ENCODE assay signal across 12 mouse cellular contexts in the genomic region with DNA sequence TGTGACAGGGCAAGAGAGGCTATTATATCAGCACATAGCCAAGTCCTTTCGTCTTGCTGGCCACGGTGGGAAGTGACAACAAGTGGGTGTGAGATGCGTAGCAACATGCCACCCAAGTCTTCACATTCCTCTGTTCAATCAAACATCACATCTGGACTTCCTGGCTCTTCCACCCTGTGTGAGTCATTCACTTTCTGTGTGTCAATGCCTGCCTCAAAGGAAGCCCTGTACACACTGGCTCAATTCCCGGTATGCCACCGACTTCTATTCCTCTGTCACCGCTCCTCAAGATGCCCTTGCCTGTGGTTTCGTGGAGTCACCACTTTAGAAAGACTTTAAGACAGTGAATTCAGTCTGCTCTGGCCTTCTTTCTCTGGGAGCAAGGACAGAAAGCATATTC.
DNase-seq lines count a peak whose midpoint lies in the region; ATAC-seq lines count a peak whose summit lies in the region.
"Had no signal": no experiment of that assay in that cellular context is flagged by ENCODE, and none has a peak within 500 bp of the region (broad histone marks: within the 10 kb centered on the region; RNA-seq: fewer than 3 reads in every experiment).

No protein-coding gene starts in this region.

- peak; percentile 50; the same call in 1 of the 2 replicates for ATAC-seq in frontal cortex, adult (ENCODE audit: low TSS enrichment)
- ATAC-seq: activated CD4-positive, CD25-positive, alpha-beta regulatory T cell, adult 4 months had no signal

- DNase-seq in frontal cortex, postnatal 25 days (ENCODE audit: low spot score in 2 of 2), result no peak
- peak; percentile 8 to 17 for DNase-seq in left cerebral cortex, adult 18-20 months (ENCODE audit: low spot score in 2 of 2)
- DNase-seq in left cerebral cortex, adult 11 months (ENCODE audit: low spot score), result no peak
- DNase-seq in 416B (ENCODE audit: low read depth), result peak; percentile 89
- DNase-seq in adrenal gland, postnatal 25 days, result peak; percentile 33
- no peak for DNase-seq in ovary, adult 18-20 months (ENCODE audit: low spot score)
- DNase-seq in natural killer cell, adult 2 months (ENCODE audit: low spot score in 2 of 2), result no peak
- DNase-seq: cerebellum, postnatal 14 days; kidney, postnatal 10 days; thymus, postnatal 25 days had no signal

Comparison
In these comparisons a context has a peak if more than half of its experiments do, and no peak if none do; other contexts are left out.
1. DNase-seq: peak in left cerebral cortex, adult 18-20 months (2 of 2), 416B (single experiment) and adrenal gland, postnatal 25 days (single experiment); none in frontal cortex, postnatal 25 days (0 of 2), left cerebral cortex, adult 11 months (single experiment), ovary, adult 18-20 months (single experiment) and natural killer cell, adult 2 months (0 of 2).